Mouse (Mus musculus): Measurements from ENCODE around the gene Ly6g5b. TPM values are rescaled to one million over a fixed set of nuclear protein-coding genes. Genes with fewer than 3 reads are reported as not detected.
A peak's percentile ranks its signal among the peaks of the same experiment; 100 is the strongest.

Gene Ly6g5b
- polyA plus RNA-seq, 1 experiment = not detected

GRCm38 (mm10) chr17:35080710-35081109 lies 34.5 kb downstream of the Ly6g5b start:
- Histone ChIP-seq H3K4me3 (ENCODE audit: insufficient read depth, low read depth, low read length) (no peak overlapping the region), H3K4me1 (ENCODE audit: control insufficient read depth, insufficient read depth, low read length) (peaks cover 10% of the 10 kb centered on the region; the same call in 1 of the 2 replicates), H3K27ac (ENCODE audit: insufficient read depth, low read depth, low read length) (no peak overlapping the region)
- WGBS = 77% methylated on average over 4 of the region's 4 CpGs
- TF ChIP-seq POLR2A (IDR thresholded peaks at IDR 0.05; ENCODE audit: insufficient read depth, low read depth, low read length) (no peak), CTCF (IDR thresholded peaks at IDR 0.05; ENCODE audit: insufficient read depth, low read depth, low read length) (no peak)

- 61% methylated on average over 6 of the region's 6 CpGs for WGBS
- no peak overlapping the region for H3K27ac ChIP-seq (ENCODE audit: insufficient read depth, low read depth, low read length)
- H3K4me1 ChIP-seq (ENCODE audit: control insufficient read depth, insufficient read depth, low read length) = peaks cover 10% of the 10 kb centered on the region; the same call in 1 of the 2 replicates
- H3K4me3 ChIP-seq (ENCODE audit: insufficient read depth, low read depth, low read length) = no peak overlapping the region
- TF ChIP-seq POLR2A (IDR thresholded peaks at IDR 0.05; ENCODE audit: insufficient read depth, low read depth, low read length) (no peak), CTCF (IDR thresholded peaks at IDR 0.05; ENCODE audit: insufficient read depth, low read depth, low read length) (no peak)
Observed at GRCm38 (mm10) chr17:35080248-35080647, 35.0 kb downstream of the Ly6g5b start.

DNA sequence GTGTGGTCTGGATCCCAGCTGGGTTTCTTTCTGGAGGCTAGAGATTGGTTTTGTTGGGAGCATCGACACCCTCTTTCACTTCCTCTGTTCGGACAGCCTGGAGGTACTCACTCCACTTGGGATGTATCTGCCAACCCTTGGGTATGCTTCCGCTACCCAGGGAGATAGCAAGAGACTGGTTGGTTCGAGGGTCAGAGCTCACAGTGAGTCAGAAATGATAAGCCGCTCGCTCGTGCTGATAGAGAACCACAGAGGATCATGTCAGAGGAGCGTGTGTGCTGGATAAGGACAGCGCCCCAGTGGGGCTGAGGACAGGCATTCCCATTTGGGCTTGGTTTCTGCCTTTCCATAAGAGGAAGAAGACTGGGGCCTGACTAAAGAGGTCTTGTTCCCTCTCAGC lies 35.5 kb downstream of the Ly6g5b start:
- H3K4me1 ChIP-seq (ENCODE audit: control insufficient read depth, insufficient read depth, low read length) = peaks cover 10% of the 10 kb centered on the region; the same call in 1 of the 2 replicates
- TF ChIP-seq POLR2A (IDR thresholded peaks at IDR 0.05; ENCODE audit: insufficient read depth, low read depth, low read length) = no peak
- TF ChIP-seq CTCF (IDR thresholded peaks at IDR 0.05; ENCODE audit: insufficient read depth, low read depth, low read length) = no peak
- H3K4me3 ChIP-seq (ENCODE audit: insufficient read depth, low read depth, low read length) = no peak overlapping the region
- 63% methylated on average over 9 of the region's 9 CpGs for WGBS
- no peak overlapping the region for H3K27ac ChIP-seq (ENCODE audit: insufficient read depth, low read depth, low read length)

DNA sequence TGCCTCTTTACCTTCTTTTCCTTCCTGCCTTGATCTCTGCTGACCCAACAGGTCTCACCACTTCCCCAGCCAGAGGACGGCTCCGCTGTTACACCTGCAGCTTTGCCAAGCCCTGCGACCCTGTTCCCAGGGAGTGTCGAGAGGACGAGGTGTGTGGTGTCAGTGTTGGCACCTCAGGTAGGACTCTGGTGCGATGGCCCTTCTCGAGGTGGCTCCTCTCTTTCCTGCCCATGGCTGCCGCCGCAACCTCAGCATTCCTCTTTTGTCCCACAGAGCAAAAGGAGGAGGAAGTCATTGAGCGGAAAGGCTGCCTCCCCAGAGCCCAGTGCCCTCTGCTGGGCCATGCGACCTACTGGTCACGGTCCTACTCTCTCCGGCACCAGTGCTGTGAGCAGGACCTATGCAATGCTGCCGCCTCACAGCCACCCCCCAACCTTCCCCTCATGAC lies 37.4 kb downstream of the Ly6g5b start, which contains the start of gene Ly6g6d:
Ly6g6d (minus strand) TSS at position 280 of the 448 bp plus-strand sequence.
- Histone ChIP-seq H3K4me1 (ENCODE audit: control insufficient read depth, insufficient read depth, low read length) (peaks cover 10% of the 10 kb centered on the region; the same call in 1 of the 2 replicates), H3K27ac (ENCODE audit: insufficient read depth, low read depth, low read length) (no peak within 1 kb of the TSS), H3K4me3 (ENCODE audit: insufficient read depth, low read depth, low read length) (peak within 1 kb of the TSS; percentile 20)
- 22% methylated on average over 14 of the region's 14 CpGs for WGBS
- TF ChIP-seq CTCF (IDR thresholded peaks at IDR 0.05; ENCODE audit: insufficient read depth, low read depth, low read length) (no peak), POLR2A (IDR thresholded peaks at IDR 0.05; ENCODE audit: insufficient read depth, low read depth, low read length) (no peak)

DNA sequence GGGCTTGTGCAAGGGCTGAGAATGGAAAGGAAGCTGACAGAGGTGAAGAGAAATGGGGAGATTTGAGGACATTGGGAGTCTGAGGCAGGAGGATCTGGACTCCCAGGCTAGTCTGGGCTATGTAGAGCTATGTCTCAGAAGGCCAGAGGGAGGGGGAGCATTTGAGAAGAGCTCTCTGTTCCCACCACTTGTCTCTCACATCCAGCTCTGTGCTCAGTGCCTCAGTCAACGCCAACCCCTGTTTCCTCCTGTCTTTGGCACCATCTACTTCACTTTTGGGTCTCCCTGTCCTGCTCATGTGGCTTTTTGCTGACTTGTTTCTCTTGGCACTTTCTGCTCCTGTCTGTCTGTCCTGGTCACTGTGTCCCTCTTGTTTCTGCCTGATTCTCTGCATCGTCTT lies 37.9 kb downstream of the Ly6g5b start:
- peaks cover 10% of the 10 kb centered on the region; the same call in 1 of the 2 replicates for H3K4me1 ChIP-seq (ENCODE audit: control insufficient read depth, insufficient read depth, low read length)
- H3K27ac ChIP-seq (ENCODE audit: insufficient read depth, low read depth, low read length) = no peak overlapping the region
- TF ChIP-seq CTCF (IDR thresholded peaks at IDR 0.05; ENCODE audit: insufficient read depth, low read depth, low read length) = no peak
- no peak for TF ChIP-seq POLR2A (IDR thresholded peaks at IDR 0.05; ENCODE audit: insufficient read depth, low read depth, low read length)
- WGBS = 25% methylated on average over 2 of the region's 2 CpGs
- H3K4me3 ChIP-seq (ENCODE audit: insufficient read depth, low read depth, low read length) = peak overlapping the region; percentile 5; the same call in 1 of the 2 replicates

DNA sequence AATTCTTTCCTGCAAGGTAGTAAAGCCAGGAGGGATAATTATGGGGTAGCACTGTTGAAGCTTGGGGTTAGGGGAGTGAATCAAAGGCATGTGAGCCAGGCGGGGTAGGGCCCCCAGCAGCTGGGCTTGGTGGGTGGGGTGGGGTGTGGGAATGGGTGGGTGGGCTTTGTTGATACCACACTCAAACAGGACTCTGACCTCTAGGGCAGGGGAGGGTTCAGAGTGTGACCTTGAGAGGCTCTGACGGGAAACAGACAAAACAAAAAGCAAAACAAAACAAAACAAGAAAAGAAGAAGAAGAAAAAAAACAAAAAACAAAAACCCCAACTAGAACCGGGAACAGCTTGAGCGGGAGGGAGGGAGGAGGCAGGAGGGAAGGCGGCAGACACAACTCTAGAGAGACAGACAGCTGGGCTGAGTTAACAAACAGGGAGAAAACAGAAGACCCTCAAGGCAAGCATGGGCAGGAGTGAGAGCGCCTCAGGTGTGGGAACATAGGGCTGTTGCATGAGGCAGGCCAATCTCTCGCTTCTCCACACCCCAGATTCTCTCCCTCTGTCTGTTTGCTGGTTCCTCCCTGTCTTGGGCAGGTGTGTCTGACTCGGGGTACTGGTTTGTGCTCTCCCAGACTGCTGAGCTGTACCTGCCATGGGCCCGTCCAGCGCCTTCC lies 38.6 kb downstream of the Ly6g5b start, which contains the start of gene Ly6g6e:
Ly6g6e (plus strand) TSS at position 396 of the 670 bp plus-strand sequence.
- Histone ChIP-seq H3K4me1 (ENCODE audit: control insufficient read depth, insufficient read depth, low read length) (peaks cover 10% of the 10 kb centered on the region; the same call in 1 of the 2 replicates), H3K4me3 (ENCODE audit: insufficient read depth, low read depth, low read length) (peak within 1 kb of the TSS; percentile 20), H3K27ac (ENCODE audit: insufficient read depth, low read depth, low read length) (no peak within 1 kb of the TSS)
- TF ChIP-seq CTCF (IDR thresholded peaks at IDR 0.05; ENCODE audit: insufficient read depth, low read depth, low read length) (no peak), POLR2A (IDR thresholded peaks at IDR 0.05; ENCODE audit: insufficient read depth, low read depth, low read length) (no peak)
- WGBS = 45% methylated on average over 10 of the region's 10 CpGs

DNA sequence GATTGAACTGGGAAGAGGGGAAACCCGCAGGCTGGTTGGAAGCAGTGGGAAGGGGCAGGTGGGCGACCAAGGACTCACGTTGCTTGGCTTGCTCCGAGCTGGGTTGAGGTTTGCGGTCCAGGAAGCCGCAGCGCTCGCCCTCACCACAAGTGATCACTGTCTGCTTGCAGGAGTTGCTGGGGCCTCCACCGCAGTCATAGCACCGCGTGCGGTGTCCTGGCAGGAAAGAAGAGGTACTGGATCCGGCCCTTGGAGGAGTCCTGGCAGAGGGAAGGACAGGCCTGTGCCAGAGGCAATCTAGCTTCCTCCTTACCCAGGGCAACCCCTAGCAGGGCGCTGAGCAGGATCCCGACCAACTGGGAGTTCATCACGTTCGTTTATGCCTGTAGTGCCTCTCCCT lies 41.1 kb downstream of the Ly6g5b start:
- 73% methylated on average over 17 of the region's 17 CpGs for WGBS
- no peak overlapping the region for H3K27ac ChIP-seq (ENCODE audit: insufficient read depth, low read depth, low read length)
- H3K4me3 ChIP-seq (ENCODE audit: insufficient read depth, low read depth, low read length) = no peak overlapping the region
- peaks cover 10% of the 10 kb centered on the region; the same call in 1 of the 2 replicates for H3K4me1 ChIP-seq (ENCODE audit: control insufficient read depth, insufficient read depth, low read length)
- TF ChIP-seq CTCF (IDR thresholded peaks at IDR 0.05; ENCODE audit: insufficient read depth, low read depth, low read length) (no peak), POLR2A (IDR thresholded peaks at IDR 0.05; ENCODE audit: insufficient read depth, low read depth, low read length) (no peak)

GRCm38 (mm10) chr17:35071454-35071853 lies 43.8 kb downstream of the Ly6g5b start:
- no peak for TF ChIP-seq POLR2A (IDR thresholded peaks at IDR 0.05; ENCODE audit: insufficient read depth, low read depth, low read length)
- TF ChIP-seq CTCF (IDR thresholded peaks at IDR 0.05; ENCODE audit: insufficient read depth, low read depth, low read length) = no peak
- no peak overlapping the region for H3K27ac ChIP-seq (ENCODE audit: insufficient read depth, low read depth, low read length)
- H3K4me1 ChIP-seq (ENCODE audit: control insufficient read depth, insufficient read depth, low read length) = no peaks in the 10 kb centered on the region
- 86% methylated on average over 9 of the region's 9 CpGs for WGBS
- H3K4me3 ChIP-seq (ENCODE audit: insufficient read depth, low read depth, low read length) = no peak overlapping the region

DNA sequence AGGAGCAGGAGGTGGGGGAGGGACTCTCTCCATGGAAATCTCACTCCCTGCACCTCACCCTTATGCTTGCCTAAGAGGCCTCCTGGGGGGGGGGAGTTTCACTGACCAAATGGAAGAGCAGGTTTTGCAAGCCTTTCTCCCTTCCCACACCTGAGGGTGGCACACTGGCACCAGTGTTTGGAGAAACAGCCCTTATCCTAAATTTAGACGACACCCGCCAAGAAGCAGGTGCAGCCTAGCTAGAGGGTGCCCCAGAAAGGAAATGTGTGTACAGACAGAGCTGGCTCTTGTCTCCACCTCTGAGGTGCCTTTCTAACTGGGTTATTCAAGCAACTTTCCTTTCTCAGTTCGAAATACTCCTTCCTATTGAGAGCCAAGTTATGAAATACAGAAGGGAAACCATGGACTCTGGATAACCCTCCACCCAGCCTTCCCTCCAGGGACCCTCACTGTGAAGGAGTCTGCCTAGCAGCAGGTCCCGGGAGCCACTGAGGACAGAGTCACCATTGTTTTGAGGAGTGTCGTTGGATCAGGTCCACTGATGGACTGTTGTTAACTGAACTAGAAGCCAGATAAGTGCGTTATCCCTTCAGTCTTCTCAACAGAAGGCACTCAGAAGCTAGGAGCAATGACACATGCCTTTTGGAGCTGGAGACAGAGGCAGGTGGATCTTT lies 44.5 kb downstream of the Ly6g5b start:
- H3K4me3 ChIP-seq (ENCODE audit: insufficient read depth, low read depth, low read length) = no peak overlapping the region
- H3K27ac ChIP-seq (ENCODE audit: insufficient read depth, low read depth, low read length) = no peak overlapping the region
- WGBS = 45% methylated on average over 6 of the region's 6 CpGs
- H3K4me1 ChIP-seq (ENCODE audit: control insufficient read depth, insufficient read depth, low read length) = no peaks in the 10 kb centered on the region
- TF ChIP-seq CTCF (IDR thresholded peaks at IDR 0.05; ENCODE audit: insufficient read depth, low read depth, low read length) = no peak
- TF ChIP-seq POLR2A (IDR thresholded peaks at IDR 0.05; ENCODE audit: insufficient read depth, low read depth, low read length) = no peak

Data from olfactory bulb, adult 2 months (tissue).